Mouse (Mus musculus) splenic B cell, adult 2 months (primary cell): ENCODE data around the gene Fbrsl1.

Source experiments
- DNase-seq: peaks from one replicate; pipeline ENCODE4 v3.0.0-alpha.2; 2011; ENCODE audit warnings: low read depth, low spot score
- H3K27me3 ChIP-seq: 2 replicates; pipeline ENCODE4 v1.6.1; 2012; ENCODE audit warnings: mild to moderate bottlenecking, low read length, moderate library complexity, mixed read lengths; ENCODE audit not compliant: control insufficient read depth, poor library complexity, insufficient read depth, severe bottlenecking
- H3K36me3 ChIP-seq: 2 replicates; pipeline ENCODE4 v1.6.1; 2012; ENCODE audit warnings: mild to moderate bottlenecking, low read length, moderate library complexity, mixed read lengths; ENCODE audit not compliant: control insufficient read depth, poor library complexity, insufficient read depth, severe bottlenecking

The Fbrsl1 gene

GRCm38 (mm10) chr5:110410386-110410785, 37.9 kb downstream of the Fbrsl1 start:
- Histone ChIP-seq H3K27me3 (no peaks in the 10 kb centered on the region), H3K36me3 (0 out of 2 replicates have a peak, but pooled peaks cover 2% of the 10 kb centered on the region)
- no peak for DNase-seq

- DNase-seq: no peak
- no peaks in the 10 kb centered on the region for H3K36me3 ChIP-seq
- H3K27me3 ChIP-seq: no peaks in the 10 kb centered on the region
Measured at GRCm38 (mm10) chr5:110408967-110409366, 39.3 kb downstream of the Fbrsl1 start.

GRCm38 (mm10) chr5:110406065-110406714, 42.1 kb downstream of the Fbrsl1 start:
- Histone ChIP-seq H3K36me3 (no peaks in the 10 kb centered on the region), H3K27me3 (no peaks in the 10 kb centered on the region)
- DNase-seq: no peak

- Histone ChIP-seq H3K36me3 (no peaks in the 10 kb centered on the region), H3K27me3 (no peaks in the 10 kb centered on the region)
- DNase-seq: no peak
Measured at GRCm38 (mm10) chr5:110403931-110404330, 44.4 kb downstream of the Fbrsl1 start.

- H3K27me3 ChIP-seq: no peaks in the 10 kb centered on the region
- H3K36me3 ChIP-seq: no peaks in the 10 kb centered on the region
- no peak for DNase-seq
Measured at GRCm38 (mm10) chr5:110402557-110402956, 45.7 kb downstream of the Fbrsl1 start.

GRCm38 (mm10) chr5:110401101-110401500, 47.2 kb downstream of the Fbrsl1 start:
- no peak for DNase-seq
- H3K27me3 ChIP-seq: no peaks in the 10 kb centered on the region

GRCm38 (mm10) chr5:110395006-110395661, 53.2 kb downstream of the Fbrsl1 start:
- DNase-seq: no peak
- Histone ChIP-seq H3K36me3 (no peaks in the 10 kb centered on the region; the same call in 1 of the 2 replicates), H3K27me3 (no peaks in the 10 kb centered on the region)

More at GRCm38 (mm10) chr5:110401101-110401500, 47.2 kb downstream of the Fbrsl1 start:
- H3K36me3 ChIP-seq: no peaks in the 10 kb centered on the region

- no peak for DNase-seq
- H3K36me3 ChIP-seq: no peaks in the 10 kb centered on the region; the same call in 1 of the 2 replicates
- no peaks in the 10 kb centered on the region for H3K27me3 ChIP-seq
Measured at GRCm38 (mm10) chr5:110392727-110393126, 55.6 kb downstream of the Fbrsl1 start.

GRCm38 (mm10) chr5:110390631-110391030, 57.7 kb downstream of the Fbrsl1 start:
- no peaks in the 10 kb centered on the region; the same call in 1 of the 2 replicates for H3K36me3 ChIP-seq
- H3K27me3 ChIP-seq: no peaks in the 10 kb centered on the region
- no peak for DNase-seq

GRCm38 (mm10) chr5:110387332-110387731, 61.0 kb downstream of the Fbrsl1 start:
- no peak for DNase-seq
- Histone ChIP-seq H3K27me3 (no peaks in the 10 kb centered on the region), H3K36me3 (no peaks in the 10 kb centered on the region; the same call in 1 of the 2 replicates)

- peak; percentile 29 for DNase-seq
- Histone ChIP-seq H3K36me3 (no peaks in the 10 kb centered on the region), H3K27me3 (no peaks in the 10 kb centered on the region)
Measured at GRCm38 (mm10) chr5:110386371-110387330, 61.7 kb downstream of the Fbrsl1 start.

GRCm38 (mm10) chr5:110385263-110385662, 63.0 kb downstream of the Fbrsl1 start:
- no peaks in the 10 kb centered on the region for H3K27me3 ChIP-seq
- DNase-seq: no peak
- no peaks in the 10 kb centered on the region for H3K36me3 ChIP-seq

- H3K27me3 ChIP-seq: no peaks in the 10 kb centered on the region
- H3K36me3 ChIP-seq: no peaks in the 10 kb centered on the region
- DNase-seq: no peak
Measured at GRCm38 (mm10) chr5:110384491-110384890, 63.8 kb downstream of the Fbrsl1 start.

- Histone ChIP-seq H3K36me3 (peaks cover 2% of the 10 kb centered on the region), H3K27me3 (no peaks in the 10 kb centered on the region)
- DNase-seq: no peak
Measured at GRCm38 (mm10) chr5:110379823-110380222, 68.5 kb downstream of the Fbrsl1 start.
